Mouse (Mus musculus) heart, postnatal 10 days (tissue): ENCODE measurements at regions not wholly inside any gene's neighbourhood (a gene's known extent, or its start where the extent isn't known, plus 50 kb on each side); places are given as distances from the start of the nearest gene placed in this dataset.
"Not testable (repeated sequence)": the region's sequence is repeated elsewhere in the genome, so short reads cannot be mapped to it uniquely, and the experiment has no call there.

Experiments used
- DNase-seq, 2 experiments: peaks; one replicate each; pipeline ENCODE4 v3.0.0; 2021
- intact Hi-C: fragments of 180-260 bp; cut with DNase I; formaldehyde crosslinking; loops from one replicate; pipeline ENCODE4 v1.15.1; 2025

GRCm38 (mm10) chr1:12025791-12026190 is 611.9 kb downstream of the A830018L16Rik start:
- intact Hi-C loops = no loop called here

DNA sequence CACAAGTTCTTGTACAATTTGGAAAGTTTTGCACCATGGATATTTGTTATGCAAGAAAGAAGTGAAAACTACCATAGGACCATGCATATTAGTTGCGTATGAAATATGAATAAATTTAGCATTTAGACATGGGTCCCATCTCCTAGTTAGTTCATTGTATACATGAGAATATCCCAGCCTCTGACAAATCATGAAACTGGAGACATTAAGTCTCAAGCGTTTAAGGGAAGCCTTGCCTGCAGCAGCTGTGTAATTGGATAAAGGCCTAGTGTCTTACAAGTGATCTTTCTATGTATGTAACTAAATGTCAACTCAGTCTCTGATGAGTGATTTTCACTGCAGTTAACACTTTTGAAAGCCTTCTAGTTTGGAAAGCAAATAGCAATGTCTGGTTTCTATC is 613.5 kb downstream of the A830018L16Rik start:
- DNase-seq = no peak
- intact Hi-C loops = no loop called here

More at GRCm38 (mm10) chr1:12025791-12026190, 611.9 kb downstream of the A830018L16Rik start:
- no peak for DNase-seq

GRCm38 (mm10) chr1:12028074-12028473 is 614.2 kb downstream of the A830018L16Rik start:
- intact Hi-C loops = no loop called here
- DNase-seq = no peak

- DNase-seq = no peak
These were observed 638.1 kb downstream of the A830018L16Rik start for GRCm38 (mm10) chr1:12051931-12052482.

DNA sequence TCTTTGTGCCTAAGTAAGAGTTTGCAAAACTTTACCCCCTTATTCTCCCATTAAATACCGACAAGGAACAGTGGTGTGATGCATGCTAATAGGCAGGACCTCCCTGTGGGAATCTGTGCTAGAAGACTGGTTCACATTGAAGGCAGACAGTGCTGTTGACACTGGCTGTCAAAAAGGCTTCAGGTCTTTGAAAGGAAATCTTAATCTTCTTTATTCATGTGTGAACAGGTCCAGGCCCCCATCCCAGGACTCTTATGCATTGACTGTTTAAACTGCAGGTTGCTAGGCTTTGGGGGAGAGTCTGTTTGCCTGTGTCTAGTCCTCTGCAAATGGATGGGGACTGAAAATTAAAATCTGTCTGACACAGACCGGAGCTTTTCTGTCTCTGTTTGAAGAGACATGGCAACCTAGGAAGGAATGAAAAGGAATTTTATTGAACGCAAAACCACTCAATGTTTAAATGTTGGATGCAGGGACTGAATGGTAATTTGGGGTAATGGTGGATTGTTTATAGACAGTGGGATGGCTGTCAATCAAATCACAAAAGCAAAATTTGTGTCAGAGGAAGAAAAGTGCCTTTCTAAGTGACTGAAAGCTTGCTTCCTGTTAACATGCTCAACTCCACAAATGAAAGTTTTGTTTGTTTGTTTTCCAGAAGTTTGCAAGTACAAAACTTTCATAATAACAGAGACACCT is 642.1 kb downstream of the A830018L16Rik start:
- intact Hi-C loops = no loop called here

More at GRCm38 (mm10) chr1:12051931-12052482, 638.1 kb downstream of the A830018L16Rik start:
- intact Hi-C loops = no loop called here

DNA sequence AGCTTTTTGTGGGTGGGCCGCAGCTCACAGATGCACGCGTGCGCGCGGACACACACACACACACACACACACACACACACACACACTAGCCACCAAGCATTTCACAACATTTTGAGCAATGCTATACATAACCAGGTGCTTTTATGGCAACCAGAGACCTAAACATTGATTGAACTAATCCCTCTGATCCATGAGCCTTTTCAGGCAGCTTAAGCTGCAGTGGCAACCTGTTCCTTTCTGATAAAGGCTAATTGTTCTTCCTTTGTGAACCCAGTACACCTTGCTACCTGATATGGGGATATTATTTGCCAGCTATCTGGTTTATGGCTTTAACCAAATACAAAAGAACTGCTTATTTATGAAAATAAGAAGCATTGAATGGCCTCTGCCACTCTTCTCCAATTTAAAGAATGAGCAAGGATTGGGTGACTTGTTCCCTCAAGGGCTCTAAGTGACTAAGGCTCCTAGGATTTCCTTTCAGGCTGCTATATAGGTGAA is 651.2 kb downstream of the A830018L16Rik start:
- no peak for DNase-seq
- intact Hi-C loops = no loop called here

More for the DNA sequence above, 642.1 kb downstream of the A830018L16Rik start:
- no peak for DNase-seq

GRCm38 (mm10) chr1:12092564-12093504 is 678.9 kb downstream of the A830018L16Rik start:
- intact Hi-C loops = no loop called here
- DNase-seq = no peak

- peak in 1 of 2 experiments; percentile 3 for DNase-seq
- intact Hi-C loops = no loop called here
These were observed 701.3 kb downstream of the A830018L16Rik start for GRCm38 (mm10) chr1:12115041-12115828.

GRCm38 (mm10) chr1:12117083-12117482 is 703.2 kb downstream of the A830018L16Rik start:
- intact Hi-C loops = no loop called here
- DNase-seq = no peak

DNA sequence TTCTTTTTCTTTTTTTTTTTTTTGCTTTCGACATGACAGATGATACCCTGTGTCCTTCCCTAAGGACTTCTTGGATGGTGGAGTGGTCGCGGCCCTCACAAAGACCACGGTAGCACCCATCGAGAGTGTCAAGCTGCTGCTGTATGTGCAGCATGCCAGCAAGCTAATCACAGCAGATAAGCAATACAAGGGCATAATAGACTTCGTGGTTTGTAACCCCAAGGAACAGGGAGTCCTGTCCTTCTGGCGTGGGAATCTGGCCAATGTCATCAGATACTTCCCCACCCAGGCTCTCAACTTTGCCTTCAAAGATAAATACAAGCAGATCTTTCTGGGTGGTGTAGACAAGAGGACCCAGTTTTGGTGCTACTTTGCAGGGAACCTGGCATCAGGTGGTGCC is 707.0 kb downstream of the A830018L16Rik start:
- DNase-seq = peak in 1 of 2 experiments; percentile 1

DNA sequence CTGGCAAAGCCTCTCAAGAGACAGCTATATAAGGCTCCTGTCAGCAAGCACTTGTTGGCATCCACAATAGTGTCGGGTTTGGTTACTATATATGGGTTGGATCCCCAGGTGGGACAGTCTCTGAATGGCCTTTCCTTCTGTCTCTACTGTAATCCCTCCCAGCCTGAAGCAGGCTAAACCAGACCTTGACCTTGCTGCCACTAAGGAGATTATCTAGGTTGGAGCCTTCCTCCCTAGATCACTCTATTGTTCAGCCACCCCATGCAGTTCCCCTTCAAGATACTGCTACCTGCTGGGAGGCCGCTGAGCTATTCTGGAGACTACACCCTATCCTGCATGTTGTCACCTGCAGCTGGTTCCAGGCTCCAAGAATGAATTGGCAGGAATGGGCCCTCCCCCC is 712.7 kb downstream of the A830018L16Rik start:
- intact Hi-C loops = not testable (repeated sequence)

More for the DNA sequence above, 707.0 kb downstream of the A830018L16Rik start:
- intact Hi-C loops = no loop called here

DNA sequence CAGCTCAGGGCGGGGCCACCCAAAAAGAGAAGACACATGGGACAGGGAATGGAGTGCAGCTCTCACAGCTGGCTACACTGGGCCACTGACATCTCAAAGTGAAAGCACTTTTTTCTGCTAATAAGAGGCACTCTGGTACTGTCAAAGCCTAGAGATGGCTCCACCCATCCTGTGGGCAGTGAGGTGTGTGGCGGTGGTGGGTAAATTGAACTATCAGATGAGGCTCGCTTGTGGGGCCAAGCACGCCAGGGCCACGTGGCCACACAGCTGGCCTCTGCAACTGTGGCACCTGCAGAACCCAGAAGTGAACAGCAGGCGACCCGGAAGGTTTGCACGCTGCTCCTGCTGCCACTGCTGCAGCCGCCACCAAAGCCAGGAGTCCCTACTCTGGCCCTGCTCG is 756.6 kb downstream of the A830018L16Rik start:
- intact Hi-C loops = no loop called here
- DNase-seq = no peak

More for the DNA sequence above, 712.7 kb downstream of the A830018L16Rik start:
- not testable (repeated sequence) for DNase-seq

- intact Hi-C loops = no loop called here
These were observed 775.8 kb downstream of the A830018L16Rik start for GRCm38 (mm10) chr1:12189646-12190233.

GRCm38 (mm10) chr1:12192588-12192987 is 778.7 kb downstream of the A830018L16Rik start:
- intact Hi-C loops = no loop called here
- DNase-seq = no peak

More at GRCm38 (mm10) chr1:12189646-12190233, 775.8 kb downstream of the A830018L16Rik start:
- no peak for DNase-seq

DNA sequence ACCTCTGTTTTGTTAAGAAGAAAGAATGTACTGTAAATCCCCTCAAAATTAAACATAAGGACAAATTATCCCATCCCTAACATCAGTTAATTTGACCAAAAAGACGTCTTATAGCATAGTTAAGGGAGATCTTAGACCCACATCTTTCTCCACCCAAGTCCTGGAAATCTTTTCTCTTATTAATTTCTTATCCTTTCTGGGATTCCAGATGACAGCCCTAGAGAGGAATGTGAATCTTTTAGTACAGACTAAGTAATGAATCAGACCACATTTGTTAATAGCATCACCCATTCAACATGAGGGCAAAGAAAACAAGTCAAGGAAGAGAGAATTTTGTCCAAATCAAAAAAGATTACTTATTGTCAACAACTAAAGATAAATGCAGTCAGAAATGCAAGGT is 817.2 kb downstream of the A830018L16Rik start:
- intact Hi-C loops = no loop called here
- DNase-seq = no peak

GRCm38 (mm10) chr1:12242090-12242489 is 828.2 kb downstream of the A830018L16Rik start:
- DNase-seq = no peak
- intact Hi-C loops = no loop called here

DNA sequence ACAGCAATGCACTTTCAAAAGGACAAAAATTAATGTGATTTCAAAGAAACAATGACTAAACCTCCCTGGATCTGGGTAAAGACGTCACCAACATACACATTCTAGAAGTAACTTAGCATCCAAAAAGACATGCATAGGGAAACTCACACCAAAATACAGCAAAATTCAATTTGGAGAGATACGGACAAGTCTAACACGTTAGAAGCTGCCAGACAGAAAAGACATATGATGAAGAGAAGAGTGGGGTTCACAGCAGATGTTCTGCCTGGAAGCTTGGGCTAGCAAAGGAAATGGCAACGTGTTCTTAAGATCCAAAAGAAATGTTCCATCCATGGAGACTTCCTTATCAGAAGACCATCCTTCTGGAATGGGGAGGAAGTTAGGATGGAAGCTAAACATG is 868.6 kb downstream of the A830018L16Rik start:
- DNase-seq = no peak
- intact Hi-C loops = no loop called here

DNA sequence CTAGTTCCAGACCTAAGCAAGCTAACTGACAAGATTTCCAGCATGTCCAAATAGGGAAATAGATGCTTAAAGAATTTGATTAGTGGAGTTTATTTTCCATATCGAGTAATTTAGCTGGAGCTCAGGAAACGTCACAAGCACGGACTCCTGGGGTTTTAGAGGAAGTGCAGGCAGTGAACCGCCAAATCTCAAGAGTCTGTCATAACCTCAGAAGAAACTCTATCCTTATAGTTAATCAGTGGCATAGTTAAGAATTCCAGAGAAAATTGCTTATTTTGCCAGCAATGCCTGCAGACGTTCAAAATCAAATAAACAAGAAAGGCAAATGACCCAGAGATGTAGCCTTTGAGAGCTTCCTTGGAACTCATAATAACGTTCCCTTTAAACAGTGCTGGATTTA is 871.6 kb downstream of the A830018L16Rik start:
- peak in 1 of 2 experiments; percentile 24 for DNase-seq

DNA sequence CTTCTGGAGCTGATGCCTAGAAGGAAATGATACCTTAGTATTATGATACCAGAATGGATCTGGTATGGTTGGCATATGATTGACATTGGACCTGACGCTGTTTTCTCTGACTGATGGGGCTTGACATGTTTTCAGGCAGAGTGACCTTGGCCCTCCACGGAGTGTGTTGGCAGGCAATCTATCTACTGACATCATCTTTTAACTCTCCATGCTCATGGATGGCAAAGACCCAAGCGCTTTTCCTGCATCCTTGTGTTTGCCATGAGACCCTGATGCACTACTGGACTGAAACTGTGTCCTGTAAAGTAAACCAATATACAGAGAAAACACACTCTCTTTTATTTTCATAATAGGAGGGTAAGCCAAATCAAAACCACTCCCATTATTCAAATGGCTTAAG is 872.1 kb downstream of the A830018L16Rik start:
- intact Hi-C loops = no loop called here
- peak; percentile 9 for DNase-seq

More for the DNA sequence above, 871.6 kb downstream of the A830018L16Rik start:
- intact Hi-C loops = no loop called here

DNA sequence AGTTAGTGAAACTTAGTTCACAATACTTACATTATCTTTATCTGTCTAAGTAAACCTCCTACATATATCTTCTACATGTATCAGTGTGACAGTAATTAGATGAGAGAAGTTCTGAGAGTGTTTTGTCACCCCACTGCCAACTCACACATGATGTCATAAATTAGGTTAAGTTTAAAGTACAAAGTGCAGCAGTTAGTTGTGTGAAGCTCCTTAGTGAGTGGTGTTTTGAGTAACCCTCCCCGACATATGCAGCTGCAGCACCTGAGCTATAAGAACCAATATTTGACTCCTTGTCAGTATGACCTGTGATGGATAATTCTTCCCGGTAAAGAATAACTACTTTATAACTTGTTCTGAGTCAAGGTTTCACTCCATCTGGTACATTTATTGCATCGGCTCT is 874.6 kb downstream of the A830018L16Rik start:
- intact Hi-C loops = no loop called here

More for the DNA sequence above, 874.6 kb downstream of the A830018L16Rik start:
- DNase-seq = no peak
